Mouse (Mus musculus) v-Abl transformed pro-B cells (cell line): ENCODE results near the gene Slc22a22.
"Not testable (repeated sequence)": the region's sequence is repeated elsewhere in the genome, so short reads cannot be mapped to it uniquely, and the experiment has no call there.

Source experiments
- in situ Hi-C, 2 experiments: fragments of 400-800 bp; cut with MboI; formaldehyde crosslinking; loops; one replicate each; pipeline ENCODE4 v1.15.1; 2025; ENCODE audit not compliant: unreplicated experiment in 2 of 2

Gene Slc22a22

GRCm38 (mm10) chr15:57398439-57399148 lies 78.8 kb downstream of the Slc22a22 start:
- in situ Hi-C loops = no loop called here

GRCm38 (mm10) chr15:57394053-57394452 lies 83.4 kb downstream of the Slc22a22 start:
- in situ Hi-C loops = no loop called here

- in situ Hi-C loops = no loop called here
Observed at GRCm38 (mm10) chr15:57380381-57380780, 97.0 kb downstream of the Slc22a22 start.

- in situ Hi-C loops = no loop called here
Observed at GRCm38 (mm10) chr15:57366446-57366845, 111.0 kb downstream of the Slc22a22 start.

- in situ Hi-C loops = no loop called here
Observed at GRCm38 (mm10) chr15:57355278-57355677, 122.1 kb downstream of the Slc22a22 start.

- in situ Hi-C loops = no loop called here
Observed at GRCm38 (mm10) chr15:57340499-57340898, 136.9 kb downstream of the Slc22a22 start.

- in situ Hi-C loops = no loop called here
Observed at GRCm38 (mm10) chr15:57331326-57331725, 146.1 kb downstream of the Slc22a22 start.

GRCm38 (mm10) chr15:57318001-57318400 lies 159.4 kb downstream of the Slc22a22 start:
- in situ Hi-C loops = no loop called here

GRCm38 (mm10) chr15:57316486-57316885 lies 160.9 kb downstream of the Slc22a22 start:
- in situ Hi-C loops = no loop called here

GRCm38 (mm10) chr15:57302710-57303109 lies 174.7 kb downstream of the Slc22a22 start:
- in situ Hi-C loops = no loop called here

GRCm38 (mm10) chr15:57278505-57278904 lies 198.9 kb downstream of the Slc22a22 start:
- in situ Hi-C loops = no loop called here

- in situ Hi-C loops = no loop called here
Observed at GRCm38 (mm10) chr15:57276411-57276810, 201.0 kb downstream of the Slc22a22 start.

GRCm38 (mm10) chr15:57240061-57240460 lies 237.4 kb downstream of the Slc22a22 start:
- in situ Hi-C loops = not testable (repeated sequence)

- in situ Hi-C loops = no loop called here
Observed at GRCm38 (mm10) chr15:57230439-57230838, 247.0 kb downstream of the Slc22a22 start.

GRCm38 (mm10) chr15:57205315-57205714 lies 272.1 kb downstream of the Slc22a22 start:
- in situ Hi-C loops = no loop called here

- in situ Hi-C loops = no loop called here
Observed at GRCm38 (mm10) chr15:57204444-57204930, 272.9 kb downstream of the Slc22a22 start.
